In the genomic region with DNA sequence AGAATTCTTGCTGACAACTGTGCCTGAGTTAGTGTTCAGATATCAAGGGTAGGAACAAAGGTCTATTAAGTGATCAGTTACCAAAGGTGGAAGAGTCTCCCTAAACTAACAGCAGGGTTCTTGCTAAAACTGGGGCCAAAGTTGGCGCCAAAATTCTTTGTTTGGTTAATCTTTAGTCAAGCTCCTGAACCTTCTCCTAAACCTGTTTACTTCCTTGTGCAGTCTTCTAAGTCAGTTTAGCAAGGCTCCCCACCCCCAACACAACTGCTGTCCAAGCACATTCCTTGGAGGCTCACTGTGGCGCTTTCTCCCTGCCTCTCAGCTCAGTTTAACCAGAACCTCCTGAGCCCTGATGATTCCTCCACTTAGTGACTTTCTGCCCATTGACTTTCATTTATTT, we compare ENCODE assay signal across 19 mouse cellular contexts. TPM values are rescaled to one million over a fixed set of nuclear protein-coding genes. Genes with fewer than 3 reads are reported as not detected.
DNase-seq lines count a peak whose midpoint lies in the region; ATAC-seq lines count a peak whose summit lies in the region.
"Had no signal": no experiment of that assay in that cellular context is flagged by ENCODE, and none has a peak within 500 bp of the region (broad histone marks: within the 10 kb centered on the region; RNA-seq: fewer than 3 reads in every experiment).

No protein-coding gene starts in this region.

- DNase-seq in adrenal gland, postnatal 10 days: peak; percentile 19
- DNase-seq in adrenal gland, adult 2 months: no peak
- peak; percentile 39 for DNase-seq in NIH3T3 (ENCODE audit: low read depth)
- peak; percentile 5 for DNase-seq in forelimb bud, embryonic 11.5 days (ENCODE audit: low read depth, low spot score)
- peak; percentile 82 for DNase-seq in kidney, postnatal 14 days
- no peak for DNase-seq in thymus, postnatal 25 days
- DNase-seq in hindbrain, embryonic 11.5 days (ENCODE audit: low spot score): no peak
- DNase-seq: adrenal gland, postnatal 25 days; cerebellum, adult 18-20 months; right cerebral cortex, adult 18-20 months had no signal

- H3K9me3 ChIP-seq in forebrain, embryonic 13.5 days (replicated peaks): no peaks in the 10 kb centered on the region
- H3K9me3 ChIP-seq in hindbrain, embryonic 11.5 days (ENCODE audit: control insufficient read depth, low read length): no peaks in the 10 kb centered on the region
- H3K9me3 ChIP-seq: embryonic facial prominence, embryonic 15.5 days; midbrain, embryonic 10.5 days; neural tube, embryonic 12.5 days had no signal

- WGBS in forebrain, embryonic 13.5 days: 25% methylated on average over 2 of the region's 2 CpGs
- 35% methylated on average over 2 of the region's 2 CpGs for WGBS in hindbrain, embryonic 11.5 days

- H3K4me1 ChIP-seq in forebrain, embryonic 13.5 days: no peaks in the 10 kb centered on the region
- no peaks in the 10 kb centered on the region for H3K4me1 ChIP-seq in hindbrain, embryonic 11.5 days (replicated peaks; ENCODE audit: control insufficient read depth, insufficient read depth, low read length)
- H3K4me1 ChIP-seq: embryonic facial prominence, embryonic 15.5 days; midbrain, embryonic 10.5 days; neural tube, embryonic 12.5 days had no signal

- no peaks in the 10 kb centered on the region for H3K36me3 ChIP-seq in forebrain, embryonic 13.5 days (ENCODE audit: poor library complexity, severe bottlenecking)
- no peaks in the 10 kb centered on the region for H3K36me3 ChIP-seq in hindbrain, embryonic 11.5 days (ENCODE audit: control insufficient read depth, insufficient read depth, low read length)
- H3K36me3 ChIP-seq: embryonic facial prominence, embryonic 15.5 days; midbrain, embryonic 10.5 days; neural tube, embryonic 12.5 days had no signal

- H3K27me3 ChIP-seq in forebrain, embryonic 13.5 days: peaks cover 14% of the 10 kb centered on the region; the same call in 1 of the 2 replicates
- H3K27me3 ChIP-seq in hindbrain, embryonic 11.5 days (ENCODE audit: control insufficient read depth, insufficient read depth, low read length): peaks cover 7% of the 10 kb centered on the region
- H3K27me3 ChIP-seq: embryonic facial prominence, embryonic 15.5 days; neural tube, embryonic 12.5 days had no signal

- H3K9ac ChIP-seq in forebrain, embryonic 13.5 days: no peak overlapping the region
- H3K9ac ChIP-seq in hindbrain, embryonic 11.5 days (ENCODE audit: low read depth, low read length): no peak overlapping the region
- H3K9ac ChIP-seq: embryonic facial prominence, embryonic 15.5 days; neural tube, embryonic 12.5 days had no signal

- H3K27ac ChIP-seq in forebrain, embryonic 13.5 days: no peak overlapping the region
- no peak overlapping the region for H3K27ac ChIP-seq in hindbrain, embryonic 11.5 days (ENCODE audit: low read depth, low read length)
- H3K27ac ChIP-seq: embryonic facial prominence, embryonic 15.5 days; midbrain, embryonic 10.5 days; neural tube, embryonic 12.5 days had no signal

- ATAC-seq in forebrain, embryonic 13.5 days: no peak
- no peak for ATAC-seq in hindbrain, embryonic 11.5 days (ENCODE audit: low FRiP score)
- ATAC-seq: hindbrain, embryonic 16.5 days had no signal

- no peak overlapping the region for H3K4me3 ChIP-seq in forebrain, embryonic 13.5 days
- no peak overlapping the region for H3K4me3 ChIP-seq in hindbrain, embryonic 11.5 days (ENCODE audit: low read depth, low read length)
- H3K4me3 ChIP-seq: embryonic facial prominence, embryonic 15.5 days; midbrain, embryonic 10.5 days; neural tube, embryonic 12.5 days had no signal

- H3K4me2 ChIP-seq in forebrain, embryonic 13.5 days: no peak overlapping the region
- no peak overlapping the region for H3K4me2 ChIP-seq in hindbrain, embryonic 11.5 days (replicated peaks; ENCODE audit: low read depth, low read length)
- H3K4me2 ChIP-seq: embryonic facial prominence, embryonic 15.5 days; liver, embryonic 11.5 days; neural tube, embryonic 12.5 days had no signal

RNA-seq across cellular contexts. Expression of a gene that starts 22.6 kb away (rescaled TPM):
- total RNA-seq in adrenal gland, postnatal 10 days (2021): not detected
- not detected for total RNA-seq in adrenal gland, adult 2 months (2021)
- not detected in 2 replicates for polyA plus RNA-seq in adrenal gland, adult 2 months (2012; rRNA removed)
- not detected in 2 replicates for polyA plus RNA-seq in forebrain, embryonic 13.5 days (2015; fragmentation: Nextera tagmentation; extraction: Ambion mirVana)
- polyA plus RNA-seq in hindbrain, embryonic 11.5 days (2014; fragmentation: Nextera tagmentation; extraction: Ambion mirVana): not detected in 2 replicates
- total RNA-seq: adrenal gland, postnatal 25 days; layer of hippocampus, postnatal 25 days; MEL had no signal
- polyA plus RNA-seq: embryonic facial prominence, embryonic 15.5 days; heart, embryonic 14.5 days; hindbrain, embryonic 16.5 days; liver, embryonic 11.5 days; midbrain, embryonic 10.5 days; neural tube, embryonic 12.5 days had no signal

Comparison
In these comparisons a context has a peak if more than half of its experiments do, and no peak if none do; other contexts are left out.
1. DNase-seq: peak in adrenal gland, postnatal 10 days (single experiment), NIH3T3 (single experiment), forelimb bud, embryonic 11.5 days (single experiment) and kidney, postnatal 14 days (single experiment); none in adrenal gland, adult 2 months (single experiment), thymus, postnatal 25 days (single experiment) and hindbrain, embryonic 11.5 days (single experiment).